Comparison of ENCODE assay signal across 20 mouse cellular contexts in the genomic region with DNA sequence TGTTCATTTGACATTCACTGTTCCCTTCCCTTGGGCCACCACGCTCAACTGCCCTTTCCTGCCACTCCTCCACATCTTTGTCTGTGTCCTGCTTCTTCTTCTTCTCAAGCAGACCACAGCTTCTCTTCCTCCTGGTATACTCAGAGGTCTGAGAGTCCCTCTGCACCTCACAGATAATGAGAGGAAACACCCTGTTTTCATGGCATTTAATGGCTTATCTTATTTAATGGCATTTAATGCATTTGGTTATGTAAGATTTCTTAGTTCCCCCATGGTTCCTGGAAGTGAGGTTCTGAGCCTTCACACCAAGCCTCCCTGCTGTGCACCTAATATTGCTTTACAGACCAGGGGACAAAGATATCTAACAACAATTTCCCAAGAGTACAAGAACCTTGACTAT.
"Had no signal": no experiment of that assay in that cellular context is flagged by ENCODE, and none has a peak within 500 bp of the region (broad histone marks: within the 10 kb centered on the region; RNA-seq: fewer than 3 reads in every experiment).

No protein-coding gene starts in this region.

- ATAC-seq: inflammation-experienced regulatory T-cells, adult 6 months; lung, postnatal 0 days; midbrain, embryonic 16.5 days had no signal

- H3K4me1 ChIP-seq: limb, embryonic 13.5 days; megakaryocyte, embryonic 14.5 days; midbrain, embryonic 12.5 days; neural tube, embryonic 13.5 days; stomach, embryonic 15.5 days had no signal

- H3K4me3 ChIP-seq: layer of hippocampus, adult 2 months; limb, embryonic 13.5 days; megakaryocyte, embryonic 14.5 days; midbrain, embryonic 12.5 days; neural tube, embryonic 13.5 days; stomach, embryonic 15.5 days had no signal

- H3K36me3 ChIP-seq: limb, embryonic 13.5 days; midbrain, embryonic 12.5 days; neural tube, embryonic 13.5 days; stomach, embryonic 15.5 days had no signal

- H3K27me3 ChIP-seq: limb, embryonic 13.5 days; megakaryocyte, embryonic 14.5 days; midbrain, embryonic 12.5 days; neural tube, embryonic 13.5 days; stomach, embryonic 15.5 days had no signal

- H3K4me2 ChIP-seq: limb, embryonic 13.5 days; midbrain, embryonic 12.5 days; neural tube, embryonic 13.5 days; stomach, embryonic 15.5 days had no signal

- DNase-seq: kidney, adult 11 months; kidney, adult 9 months; kidney, postnatal 4 days; lung, adult 18-20 months; retina, postnatal 1 day; right cerebral cortex, postnatal 4 days; spleen, adult 18-20 months; thymus, adult 2 months; thymus, postnatal 25 days had no signal

- H3K9ac ChIP-seq: limb, embryonic 13.5 days; midbrain, embryonic 12.5 days; neural tube, embryonic 13.5 days; stomach, embryonic 15.5 days had no signal

- H3K9me3 ChIP-seq: limb, embryonic 13.5 days; megakaryocyte, embryonic 14.5 days; midbrain, embryonic 12.5 days; stomach, embryonic 15.5 days had no signal

- H3K27ac ChIP-seq: kidney, postnatal 0 days; limb, embryonic 13.5 days; macrophage; midbrain, embryonic 12.5 days; neural tube, embryonic 13.5 days; stomach, embryonic 15.5 days had no signal
